Mouse (Mus musculus) urinary bladder, postnatal 4 days (tissue): ENCODE results near the gene Insl3.
"Not testable (repeated sequence)": the region's sequence is repeated elsewhere in the genome, so short reads cannot be mapped to it uniquely, and the experiment has no call there.

Source experiments
- DNase-seq, 2 experiments: peaks; one replicate each; pipeline ENCODE4 v3.0.0; 2021 to 2022; ENCODE audit warnings: low spot score in 2 of 2

Gene Insl3

DNA sequence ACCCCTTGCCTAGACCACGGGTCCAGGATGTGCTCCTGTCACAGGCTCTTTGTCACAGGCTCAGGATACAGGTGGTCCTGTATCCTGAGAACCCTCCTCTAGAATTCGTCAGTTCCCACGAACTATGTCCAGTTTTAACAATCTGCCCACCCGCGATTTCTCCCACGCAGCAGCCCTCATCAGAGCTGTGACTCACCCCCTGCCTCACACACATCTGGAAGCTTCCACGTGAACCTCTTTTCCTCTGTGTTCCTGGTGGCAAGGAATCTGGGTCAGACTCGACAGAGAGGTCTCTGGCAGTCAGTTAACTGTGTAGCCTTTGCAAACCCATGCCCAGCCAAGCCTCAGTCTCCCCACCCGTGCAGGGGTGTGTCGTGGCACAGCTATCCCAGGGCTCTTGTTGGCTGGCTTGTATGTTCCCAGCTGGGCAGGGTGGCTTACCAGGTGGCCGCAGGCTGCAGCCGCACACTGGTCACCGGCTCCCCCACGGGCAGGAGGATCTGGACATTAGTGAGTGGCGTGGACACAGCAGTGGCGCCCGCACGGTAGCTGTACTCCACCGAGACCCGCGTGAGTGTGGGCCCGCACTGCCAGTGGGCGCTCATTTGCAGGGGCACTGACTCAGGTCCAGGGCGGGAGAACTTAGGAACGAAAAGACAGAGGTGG is 20.3 kb downstream of the Insl3 start:
- DNase-seq = no peak

DNA sequence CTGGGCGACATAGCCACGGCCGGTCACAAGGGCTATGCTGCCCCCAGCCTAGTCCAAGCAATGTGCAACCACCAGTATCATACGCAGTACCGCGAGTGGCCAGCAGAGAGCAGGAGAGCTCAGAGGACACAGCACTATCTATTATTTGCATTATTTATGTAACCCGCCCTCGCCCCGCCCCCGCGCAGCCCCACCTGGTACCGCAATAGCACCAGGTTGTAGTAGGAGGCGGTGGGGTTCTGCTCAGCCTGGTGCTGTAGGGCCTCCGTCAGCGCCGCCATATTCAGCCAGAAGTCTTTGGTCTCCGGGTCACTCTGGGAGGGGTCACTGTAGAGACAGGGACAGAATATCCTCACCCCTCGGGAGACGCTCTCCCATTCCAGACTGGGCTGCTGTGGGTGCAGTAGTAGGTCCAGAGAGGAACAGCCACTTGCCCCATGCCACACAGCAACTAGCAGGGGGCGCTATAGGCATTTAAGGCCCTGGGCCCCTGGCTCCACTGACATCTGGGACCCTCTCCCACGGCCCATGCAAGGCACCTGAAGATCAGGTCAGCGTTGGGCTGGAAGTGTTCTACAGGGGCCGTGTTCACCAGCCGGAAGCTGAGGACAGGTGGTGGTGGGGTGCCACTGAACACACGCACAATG is 20.9 kb downstream of the Insl3 start:
- peak; percentile 60 to 88 for DNase-seq

DNA sequence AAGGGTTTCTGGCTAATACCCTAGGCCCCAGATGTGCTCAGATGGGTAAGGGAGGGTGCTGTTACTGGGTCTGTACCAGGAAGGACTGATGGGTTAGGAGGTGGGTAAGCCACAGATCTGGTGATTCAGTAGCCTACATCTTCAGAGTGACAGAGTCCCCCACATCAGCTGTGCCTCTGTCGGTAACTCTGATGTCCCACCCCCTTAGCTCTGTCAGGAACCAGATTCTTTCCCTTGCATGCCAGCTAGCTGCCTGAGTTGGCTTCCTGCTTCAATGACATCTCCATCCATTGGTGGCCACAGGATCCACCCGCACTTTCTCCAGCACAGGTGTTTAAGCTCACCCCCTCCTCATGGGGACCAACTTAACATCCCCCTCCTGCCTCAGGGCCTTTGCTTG is 22.6 kb downstream of the Insl3 start:
- DNase-seq = no peak

GRCm38 (mm10) chr8:71715531-71715930 is 26.5 kb downstream of the Insl3 start:
- DNase-seq = no peak

GRCm38 (mm10) chr8:71716561-71717053 is 27.6 kb downstream of the Insl3 start:
- DNase-seq = no peak

DNA sequence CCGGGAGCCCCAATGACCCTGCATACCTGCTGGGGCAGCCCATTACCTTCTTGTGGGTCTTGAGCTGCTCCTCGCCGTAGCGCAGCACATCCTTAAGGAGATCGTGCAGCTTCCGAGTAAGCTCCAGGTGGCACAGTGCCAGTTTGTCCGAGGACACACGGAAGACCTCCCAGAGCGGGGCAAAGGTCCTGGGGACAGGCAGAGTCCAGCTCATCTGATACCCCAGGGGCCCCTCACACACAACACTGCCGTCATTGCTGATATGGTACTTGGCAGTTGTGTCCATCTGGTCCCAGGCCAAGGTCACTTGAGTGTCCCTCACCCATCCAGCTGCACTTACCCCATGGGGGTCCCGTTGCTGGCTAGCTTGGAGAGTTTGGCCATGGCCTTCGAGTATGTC is 28.1 kb downstream of the Insl3 start:
- no peak for DNase-seq

DNA sequence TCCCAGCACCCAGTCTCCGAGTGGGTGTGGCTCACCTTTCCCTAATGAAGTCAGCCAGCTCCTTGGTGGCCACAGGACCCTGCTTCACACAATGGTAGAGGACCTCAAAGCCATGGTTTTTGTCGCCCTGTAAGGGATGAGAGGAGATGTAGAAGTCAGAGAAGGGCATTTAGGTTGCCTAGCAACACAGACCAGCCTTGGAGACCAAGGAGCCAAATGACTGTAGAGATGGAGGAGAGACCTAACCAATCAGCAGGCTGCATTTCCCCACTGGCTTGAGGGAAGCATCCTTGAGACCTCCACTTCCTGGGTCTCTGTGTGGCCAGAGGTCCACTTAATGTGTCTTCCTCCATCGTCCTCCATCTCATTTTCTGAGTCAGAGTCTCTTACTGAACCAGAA is 29.2 kb downstream of the Insl3 start:
- DNase-seq = no peak

DNA sequence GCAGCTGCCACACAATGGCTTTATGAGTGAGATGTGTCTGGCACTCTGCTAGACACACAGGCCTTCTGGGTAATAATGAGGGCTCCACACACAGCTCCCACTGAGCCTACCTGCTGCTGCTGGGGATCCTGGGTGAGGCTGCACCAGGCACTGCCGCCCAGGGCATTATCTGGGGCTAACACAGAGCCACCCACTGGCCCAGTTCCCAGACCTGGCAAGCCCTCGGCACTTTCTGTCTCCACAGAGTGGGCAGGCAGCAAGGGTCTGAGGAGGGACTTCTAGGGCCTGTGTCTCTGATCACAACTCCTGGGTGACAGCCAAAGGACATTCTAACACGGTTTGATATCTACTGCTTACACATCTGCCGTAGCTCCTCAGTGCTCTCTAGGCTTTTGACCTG is 30.2 kb downstream of the Insl3 start:
- DNase-seq = no peak

DNA sequence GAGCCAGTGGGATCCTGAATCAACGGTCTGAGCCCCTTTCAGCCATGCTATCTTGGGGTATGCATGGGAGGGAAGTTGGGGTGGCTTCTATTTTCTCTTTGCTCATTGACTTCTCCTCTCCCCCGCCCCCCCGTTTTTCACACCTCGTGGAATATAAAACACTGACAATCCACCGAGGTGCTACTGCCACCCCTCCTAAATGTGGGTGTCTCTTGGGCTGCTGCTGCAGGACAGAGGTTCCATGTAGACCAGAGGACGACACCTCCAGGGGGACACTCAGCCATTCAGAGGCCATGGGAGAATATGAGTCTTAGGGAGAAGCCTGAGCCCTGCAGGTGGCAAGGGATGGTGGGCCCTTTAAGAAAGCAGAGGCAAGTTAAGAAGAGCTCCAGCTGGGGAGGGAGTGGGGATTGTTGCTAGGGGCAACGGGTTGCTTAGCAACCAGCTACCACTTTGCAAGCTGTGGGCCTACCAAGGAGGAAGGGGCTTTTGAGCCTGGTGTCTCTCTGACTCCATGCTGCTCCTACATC is 31.0 kb downstream of the Insl3 start:
- no peak for DNase-seq

GRCm38 (mm10) chr8:71723047-71723551 is 34.1 kb downstream of the Insl3 start:
- no peak for DNase-seq

GRCm38 (mm10) chr8:71724389-71724788 is 35.4 kb downstream of the Insl3 start:
- no peak for DNase-seq

GRCm38 (mm10) chr8:71725122-71725924 is 36.3 kb downstream of the Insl3 start, which contains the start of gene Fcho1:
Gene Fcho1 (minus strand): TSS chr8:71725716.
- peak in 1 of 2 experiments; percentile 65 for DNase-seq

- no peak for DNase-seq
These were observed 39.3 kb downstream of the Insl3 start for GRCm38 (mm10) chr8:71728240-71728785.

DNA sequence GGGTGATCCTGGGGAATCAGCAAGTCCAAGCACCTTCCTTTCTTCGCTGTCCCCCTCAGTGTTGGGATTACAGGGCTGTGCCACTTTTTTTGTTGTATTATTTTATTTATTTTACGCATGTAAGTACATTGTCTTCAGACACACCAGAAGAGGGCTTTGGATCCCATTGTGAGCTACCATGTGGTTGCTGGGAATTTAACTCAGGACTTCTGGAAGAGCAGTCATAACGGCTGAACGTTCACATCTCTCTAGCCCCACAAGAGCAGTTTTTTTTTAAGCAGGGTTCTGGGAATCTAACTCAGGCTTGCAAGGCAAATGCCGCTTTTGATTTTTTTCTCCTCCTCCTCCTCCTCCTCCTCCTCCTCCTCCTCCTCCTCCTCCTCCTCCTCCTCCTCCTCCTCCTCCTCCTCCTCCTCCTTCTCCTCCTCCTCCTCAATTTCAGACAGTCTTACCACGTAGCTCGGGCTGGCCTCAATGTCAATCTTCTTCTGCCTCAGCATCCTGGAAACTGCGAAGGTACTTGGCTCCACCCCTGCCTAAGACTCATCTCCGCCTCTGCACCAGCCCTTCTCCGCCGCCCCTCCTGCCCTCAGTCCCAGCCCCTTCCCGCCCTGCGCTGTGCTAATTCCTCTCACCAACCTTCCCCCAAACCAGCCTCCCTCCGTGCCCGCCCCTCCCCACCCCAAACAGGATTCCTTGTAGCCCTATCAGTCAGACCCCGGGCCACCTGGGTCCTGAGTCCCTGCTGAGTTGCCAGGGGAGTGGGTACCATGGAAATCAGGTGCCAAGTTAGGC is 40.0 kb downstream of the Insl3 start:
- DNase-seq = no peak

- no peak for DNase-seq
These were observed 42.7 kb downstream of the Insl3 start for GRCm38 (mm10) chr8:71731652-71732230.

GRCm38 (mm10) chr8:71738316-71738715 is 49.3 kb downstream of the Insl3 start:
- DNase-seq = not testable (repeated sequence)
